Mouse (Mus musculus) erythroid progenitor cell, adult 5-6 weeks (primary cell): ENCODE data around the gene Phb. TPM values are rescaled to one million over a fixed set of nuclear protein-coding genes. Genes with fewer than 3 reads are reported as not detected.

Experiments used
- ATAC-seq: replicated peaks from 2 replicates; pipeline ENCODE4 v1.8.0; 2016; ENCODE audit warnings: moderate number of reproducible peaks, mild to moderate bottlenecking, moderate TSS enrichment, inconsistent platforms; ENCODE audit not compliant: poor library complexity, low FRiP score, severe bottlenecking
- total RNA-seq, 2 experiments: library from RNA; stranded (forward) in 1 of 2; stranded (reverse) in 1 of 2; fragments of 150-400 nt in 1 of 2; fragments of 186-747, 209-891 nt in 1 of 2; gene quantifications; 2 replicates each; pipeline versions ENCODE4 v1.2.3 to v1.2.4; 2015 to 2017; ENCODE audit warnings: low replicate concordance in 2 of 2

The Phb gene
- total RNA-seq, 2 experiments from 2014 or later, result 17.6 to 42.9 TPM

- ATAC-seq, result no peak
These were observed 38.2 kb downstream of the Phb start for GRCm38 (mm10) chr11:95704970-95705330.

- no peak for ATAC-seq
These were observed 42.8 kb downstream of the Phb start for GRCm38 (mm10) chr11:95709534-95710040.

GRCm38 (mm10) chr11:95710478-95710877 lies 43.7 kb downstream of the Phb start:
- ATAC-seq, result no peak

- no peak for ATAC-seq
These were observed 45.4 kb downstream of the Phb start for GRCm38 (mm10) chr11:95712085-95712562.

- ATAC-seq, result peak; percentile 85
These were observed 45.9 kb downstream of the Phb start, which contains the start of gene Zfp652 for GRCm38 (mm10) chr11:95712563-95713224. TSS of gene Zfp652 (plus strand) at chr11:95712673.

GRCm38 (mm10) chr11:95713225-95713810 lies 46.6 kb downstream of the Phb start:
- ATAC-seq, result peak; percentile 81

- peak; percentile 16 for ATAC-seq
These were observed 47.1 kb downstream of the Phb start for GRCm38 (mm10) chr11:95713811-95714241.

- ATAC-seq, result no peak
These were observed 47.7 kb downstream of the Phb start for GRCm38 (mm10) chr11:95714411-95714810.

GRCm38 (mm10) chr11:95716136-95716535 lies 49.4 kb downstream of the Phb start:
- no peak for ATAC-seq

GRCm38 (mm10) chr11:95719356-95719755 lies 52.6 kb downstream of the Phb start:
- no peak for ATAC-seq

GRCm38 (mm10) chr11:95723287-95723686 lies 56.5 kb downstream of the Phb start, which contains the start of gene B130006D01Rik:
TSS of gene B130006D01Rik (plus strand) at chr11:95723587.
- no peak for ATAC-seq

GRCm38 (mm10) chr11:95724466-95724865 lies 57.7 kb downstream of the Phb start:
- no peak for ATAC-seq

GRCm38 (mm10) chr11:95726156-95726555 lies 59.4 kb downstream of the Phb start:
- ATAC-seq, result no peak

GRCm38 (mm10) chr11:95727947-95728346 lies 61.2 kb downstream of the Phb start:
- no peak for ATAC-seq

- ATAC-seq, result peak; percentile 51; the same call in 1 of the 2 replicates
These were observed 62.5 kb downstream of the Phb start for GRCm38 (mm10) chr11:95728916-95729907.

Other genes starting within 250 kb of the Phb start
- not detected in 2 replicates for gene Nxph3, start 152.4 kb upstream of the Phb start, total RNA-seq (2015; ENCODE audit: low replicate concordance)
- gene Nxph3, start 152.4 kb upstream of the Phb start, total RNA-seq (2017; ENCODE audit: low replicate concordance), result not detected in 2 replicates
- gene Ngfr, start 79.2 kb upstream of the Phb start, total RNA-seq (2015; ENCODE audit: low replicate concordance), result not detected in 2 replicates
- gene Ngfr, start 79.2 kb upstream of the Phb start, total RNA-seq (2017; ENCODE audit: low replicate concordance), result not detected in 2 replicates
- gene Zfp652, start 45.7 kb downstream of the Phb start, total RNA-seq (2015; ENCODE audit: low replicate concordance), result 12.3 and 22.6 TPM in 2 replicates
- gene Zfp652, start 45.7 kb downstream of the Phb start, total RNA-seq (2017; ENCODE audit: low replicate concordance), result 9.0 and 23.0 TPM in 2 replicates
- gene B130006D01Rik, start 56.6 kb downstream of the Phb start, total RNA-seq (2015; ENCODE audit: low replicate concordance), result 0.42 and 1.8 TPM in 2 replicates
- 0.61 and 2.6 TPM in 2 replicates for gene B130006D01Rik, start 56.6 kb downstream of the Phb start, total RNA-seq (2017; ENCODE audit: low replicate concordance)
- gene Phospho1, start 157.5 kb downstream of the Phb start, total RNA-seq (2015; ENCODE audit: low replicate concordance), result 10.1 and 12.6 TPM in 2 replicates
- 18.6 TPM in 1 of 2 replicates, not detected in the other for gene Phospho1, start 157.5 kb downstream of the Phb start, total RNA-seq (2017; ENCODE audit: low replicate concordance)
- gene Gngt2, start 170.3 kb downstream of the Phb start, total RNA-seq (2015; ENCODE audit: low replicate concordance), result 26.3 and 28.1 TPM in 2 replicates
- gene Gngt2, start 170.3 kb downstream of the Phb start, total RNA-seq (2017; ENCODE audit: low replicate concordance), result 14.6 and 20.5 TPM in 2 replicates
- 2.1 and 4.7 TPM in 2 replicates for gene Abi3, start 175.5 kb downstream of the Phb start, total RNA-seq (2015; ENCODE audit: low replicate concordance)
- 2.3 and 16.0 TPM in 2 replicates for gene Abi3, start 175.5 kb downstream of the Phb start, total RNA-seq (2017; ENCODE audit: low replicate concordance)
- gene B4galnt2, start 247.9 kb downstream of the Phb start, total RNA-seq (2015; ENCODE audit: low replicate concordance), result not detected in 2 replicates
- not detected in 2 replicates for gene B4galnt2, start 247.9 kb downstream of the Phb start, total RNA-seq (2017; ENCODE audit: low replicate concordance)